Mouse (Mus musculus) limb, embryonic 14.5 days (tissue): ENCODE measurements around the gene Adamts6. TPM values are rescaled to one million over a fixed set of nuclear protein-coding genes. Genes with fewer than 3 reads are reported as not detected.
A peak's percentile ranks its signal among the peaks of the same experiment; 100 is the strongest.

ENCODE experiments used
- ATAC-seq: fragments of 200-750 bp; cut with Nextera tagmentation; 2 replicates; pipeline ENCODE4 v1.8.0; 2017; ENCODE audit warnings: low read depth, moderate number of reproducible peaks, moderate TSS enrichment; ENCODE audit not compliant: low FRiP score
- DNase-seq: peaks from one replicate; pipeline ENCODE4 v3.0.0-alpha.2; 2015; ENCODE audit warnings: low spot score
- H3K27ac ChIP-seq: fragments of 300-500 bp; sonication (generic); replicated peaks from 2 replicates; pipeline ENCODE4 v1.5.1; 2014; ENCODE audit warnings: low read depth, mild to moderate bottlenecking, low read length, moderate library complexity, mixed read lengths
- H3K27me3 ChIP-seq: fragments of 300-500 bp; sonication (generic); 2 replicates; pipeline ENCODE4 v1.6.1; 2014; ENCODE audit warnings: low read length, mixed read lengths; ENCODE audit not compliant: control insufficient read depth, insufficient read depth
- H3K36me3 ChIP-seq: fragments of 300-500 bp; sonication (generic); 2 replicates; pipeline ENCODE4 v1.6.1; 2014; ENCODE audit warnings: mild to moderate bottlenecking, low read length, moderate library complexity, mixed read lengths; ENCODE audit not compliant: control insufficient read depth, insufficient read depth
- H3K4me1 ChIP-seq: fragments of 300-500 bp; sonication (generic); 2 replicates; pipeline ENCODE4 v1.6.1; 2014; ENCODE audit warnings: antibody characterized with exemption, low read length, mixed read lengths; ENCODE audit not compliant: control insufficient read depth, insufficient read depth
- H3K4me2 ChIP-seq: fragments of 300-500 bp; sonication (generic); replicated peaks from 2 replicates; pipeline ENCODE4 v1.6.1; 2014; ENCODE audit warnings: low read depth, mild to moderate bottlenecking, low read length, moderate library complexity; ENCODE audit not compliant: severe bottlenecking
- H3K4me3 ChIP-seq: fragments of 300-500 bp; sonication (generic); replicated peaks from 2 replicates; pipeline ENCODE4 v1.5.1; 2014; ENCODE audit warnings: low read length
- H3K9ac ChIP-seq: fragments of 300-500 bp; sonication (generic); 2 replicates; pipeline ENCODE4 v1.6.1; 2014; ENCODE audit warnings: mild to moderate bottlenecking, low read depth, low read length, moderate library complexity; ENCODE audit not compliant: severe bottlenecking
- H3K9me3 ChIP-seq: fragments of 300-500 bp; sonication (generic); 2 replicates; pipeline ENCODE4 v1.6.1; 2016; ENCODE audit warnings: low read length; ENCODE audit not compliant: control insufficient read depth
- POLR2A ChIP-seq: fragments of 200-500 bp; IDR thresholded peaks from 2 replicates; pipeline ENCODE4 v1.8.0; 2012; ENCODE audit warnings: inconsistent platforms, mild to moderate bottlenecking, moderate library complexity, borderline replicate concordance; ENCODE audit not compliant: insufficient read depth, insufficient read length; ENCODE audit errors: extremely low read depth
- WGBS: fragments of 180-500 bp; shearing (Covaris S2); extraction: QIAGEN DNeasy Blood & Tissue Kit; methylation state at CpG from one replicate; pipeline ENCODE4 v1.1.7; 2014; 5-methylcytosine and 5-hydroxymethylcytosine counted together
- polyA plus RNA-seq, 2 experiments: library from polyadenylated mRNA; depleted of rRNA in 1 of 2; stranded (reverse) in 1 of 2; unstranded in 1 of 2; fragments of >200 nt; fragmentation: Nextera tagmentation in 1 of 2; extraction: Ambion mirVana in 1 of 2; gene quantifications; 2 replicates each; pipeline versions ENCODE4 v1.2.1 to v1.2.3; 2012 to 2014

The Adamts6 gene
- polyA plus RNA-seq, 2 experiments, result 5.0 to 13.8 TPM

DNA sequence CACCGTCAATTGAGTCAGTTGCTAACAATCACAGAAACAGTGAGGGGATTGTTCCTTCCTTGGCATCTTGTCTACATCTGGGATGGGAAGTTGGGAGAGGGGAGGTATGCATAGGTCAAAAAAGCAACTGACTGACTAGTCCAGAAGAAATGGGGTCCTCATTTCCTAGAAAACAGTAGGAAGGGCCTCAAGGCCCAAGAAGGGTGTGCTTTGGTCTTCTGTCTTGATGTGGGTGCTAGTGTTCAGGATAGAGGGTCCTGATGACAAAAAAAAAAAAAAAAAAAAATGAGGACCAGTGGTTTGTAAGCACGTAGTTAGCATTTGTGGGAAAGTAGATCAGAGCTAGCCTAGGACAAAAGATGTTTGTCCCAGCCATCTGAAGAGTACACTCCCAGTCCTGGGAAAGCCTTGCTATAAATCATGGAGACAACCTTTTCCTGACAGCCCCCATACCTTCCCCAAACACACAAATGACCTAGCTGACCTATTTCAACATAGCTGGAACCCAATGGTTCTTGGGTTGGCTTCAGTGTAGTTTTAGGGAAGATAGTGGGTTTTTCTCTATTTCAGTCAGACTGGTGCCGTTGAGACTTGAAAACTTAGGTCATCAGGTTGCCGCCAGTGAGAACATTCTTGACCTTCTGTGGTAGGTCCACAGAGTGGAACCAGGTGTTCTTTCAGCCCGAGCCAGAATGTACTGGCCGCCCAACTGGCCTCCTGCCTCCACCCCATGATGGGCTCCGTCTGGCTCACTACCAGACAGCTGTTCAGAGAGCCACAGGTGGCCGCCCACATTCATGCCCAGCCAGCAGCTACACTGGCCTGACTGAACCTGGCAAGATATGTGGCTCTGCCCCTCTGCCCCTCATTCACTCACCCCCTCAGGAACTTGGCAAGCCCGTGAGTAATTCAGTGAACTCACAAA, 211.7 kb downstream of the Adamts6 start:
- Histone ChIP-seq H3K27ac (no peak overlapping the region), H3K36me3 (no peaks in the 10 kb centered on the region), H3K4me1 (no peaks in the 10 kb centered on the region), H3K27me3 (no peaks in the 10 kb centered on the region), H3K9me3 (no peaks in the 10 kb centered on the region), H3K4me2 (no peak overlapping the region), H3K9ac (no peak overlapping the region), H3K4me3 (no peak overlapping the region)
- peak; percentile 15; the same call in 1 of the 2 replicates for ATAC-seq
- TF ChIP-seq POLR2A, result no peak
- 57% methylated on average over 9 of the region's 9 CpGs for WGBS
- no peak for DNase-seq

DNA sequence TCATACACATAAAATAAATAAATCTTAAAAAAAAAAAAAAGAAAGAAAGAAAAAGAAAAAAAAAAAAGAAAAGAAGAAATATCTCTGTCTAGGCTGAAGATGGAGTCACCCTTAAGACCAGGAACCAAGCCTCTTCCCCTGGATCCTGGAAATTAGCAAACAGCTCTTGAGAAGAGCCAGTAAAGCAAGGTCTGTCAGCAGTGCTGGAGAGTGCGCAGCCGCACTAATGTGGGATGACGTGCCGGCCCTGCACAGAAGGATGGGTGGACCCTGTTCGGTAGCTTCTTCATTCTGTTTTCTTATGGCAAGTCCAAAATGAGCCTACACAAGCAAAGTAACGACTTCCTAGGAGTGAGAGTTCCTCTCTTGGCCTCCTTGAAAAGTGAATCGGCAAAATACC, 214.8 kb downstream of the Adamts6 start:
- ATAC-seq (no peak), DNase-seq (no peak)
- Histone ChIP-seq H3K27ac (no peak overlapping the region), H3K36me3 (no peaks in the 10 kb centered on the region), H3K9me3 (no peaks in the 10 kb centered on the region), H3K4me1 (no peaks in the 10 kb centered on the region), H3K4me2 (no peak overlapping the region), H3K27me3 (no peaks in the 10 kb centered on the region), H3K4me3 (no peak overlapping the region), H3K9ac (no peak overlapping the region)
- TF ChIP-seq POLR2A, result no peak
- WGBS, result 89% methylated on average over 7 of the region's 7 CpGs

DNA sequence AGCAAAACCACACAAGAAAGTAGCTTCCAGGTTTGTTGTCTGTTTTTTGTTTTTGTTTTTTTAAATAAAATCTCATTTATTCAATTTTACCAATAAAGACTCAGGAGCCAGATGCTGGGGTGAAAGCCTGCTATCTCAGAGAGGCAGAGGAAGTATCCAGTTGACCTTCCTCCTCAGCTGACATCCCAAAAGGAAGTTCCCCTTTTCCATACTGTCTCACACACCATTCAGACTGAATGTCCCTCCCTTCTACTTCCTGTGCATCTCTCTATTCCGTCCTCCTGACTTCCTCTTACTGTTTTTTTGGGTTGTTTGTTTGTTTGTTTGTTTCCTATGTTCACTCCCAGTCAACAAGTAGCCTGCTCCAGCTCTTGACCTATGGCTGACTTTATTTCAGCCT, 216.4 kb downstream of the Adamts6 start:
- DNase-seq (no peak), ATAC-seq (no peak)
- Histone ChIP-seq H3K9ac (no peak overlapping the region), H3K4me2 (no peak overlapping the region), H3K36me3 (no peaks in the 10 kb centered on the region), H3K9me3 (no peaks in the 10 kb centered on the region), H3K4me1 (no peaks in the 10 kb centered on the region), H3K27ac (no peak overlapping the region), H3K4me3 (no peak overlapping the region), H3K27me3 (no peaks in the 10 kb centered on the region)
- 82% methylated on average over 1 of the region's 1 CpGs for WGBS
- TF ChIP-seq POLR2A, result no peak

DNA sequence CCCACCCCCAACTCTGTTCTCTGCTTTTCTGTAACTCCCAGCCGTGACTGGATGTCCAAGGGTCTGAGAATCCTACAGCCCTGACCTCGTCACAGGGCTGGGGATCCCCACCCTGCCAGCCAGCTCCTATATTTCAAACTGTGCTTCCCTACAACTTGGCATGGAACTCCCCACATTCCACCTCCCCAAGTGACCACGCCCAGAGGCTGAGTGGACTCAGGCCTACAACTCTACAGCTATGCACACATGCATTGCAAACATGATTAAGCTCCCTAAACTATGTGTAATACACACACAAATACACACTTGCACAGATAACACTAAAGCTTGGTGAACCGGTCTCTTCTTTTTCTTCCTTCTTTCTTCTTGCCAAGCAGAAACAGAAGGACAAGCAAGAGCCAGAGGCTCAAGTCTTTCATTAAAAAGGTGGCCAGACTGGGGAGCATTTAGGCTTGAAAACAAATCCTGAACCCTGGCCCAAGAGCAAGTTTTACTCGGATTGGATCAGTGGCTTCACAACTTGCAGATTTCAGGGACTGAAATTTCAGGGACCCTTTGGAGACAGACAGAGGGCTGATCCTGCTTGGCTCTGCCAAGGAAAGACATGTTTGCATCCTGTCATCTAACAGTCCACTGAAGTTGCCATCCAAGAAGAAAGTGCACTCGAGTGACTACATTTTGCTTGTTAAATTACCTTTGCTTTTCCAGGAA, 218.7 kb downstream of the Adamts6 start:
- 84% methylated on average over 6 of the region's 6 CpGs for WGBS

GRCm38 (mm10) chr13:104507671-104508070, 220.0 kb downstream of the Adamts6 start:
- Histone ChIP-seq H3K36me3 (no peaks in the 10 kb centered on the region), H3K9me3 (no peaks in the 10 kb centered on the region), H3K4me1 (no peaks in the 10 kb centered on the region), H3K27ac (no peak overlapping the region), H3K9ac (no peak overlapping the region), H3K27me3 (no peaks in the 10 kb centered on the region), H3K4me3 (no peak overlapping the region), H3K4me2 (no peak overlapping the region)
- ATAC-seq (no peak), DNase-seq (no peak)
- 89% methylated on average over 6 of the region's 6 CpGs for WGBS
- TF ChIP-seq POLR2A, result no peak

More for the DNA sequence above, 218.7 kb downstream of the Adamts6 start:
- Histone ChIP-seq H3K27ac (no peak overlapping the region), H3K9ac (no peak overlapping the region), H3K4me1 (no peaks in the 10 kb centered on the region), H3K27me3 (no peaks in the 10 kb centered on the region), H3K9me3 (no peaks in the 10 kb centered on the region), H3K36me3 (no peaks in the 10 kb centered on the region), H3K4me3 (no peak overlapping the region), H3K4me2 (no peak overlapping the region)
- ATAC-seq, result no peak
- DNase-seq, result no peak
- no peak for TF ChIP-seq POLR2A
